Mouse (Mus musculus) lung, postnatal 4 days (tissue): ENCODE measurements at regions not wholly inside any gene's neighbourhood (a gene's known extent, or its start where the extent isn't known, plus 50 kb on each side); places are given as distances from the start of the nearest gene placed in this dataset.
"Not testable (repeated sequence)": the region's sequence is repeated elsewhere in the genome, so short reads cannot be mapped to it uniquely, and the experiment has no call there.

Experiments used
- DNase-seq, 2 experiments: peaks; one replicate each; pipeline ENCODE4 v3.0.0; 2021

DNA sequence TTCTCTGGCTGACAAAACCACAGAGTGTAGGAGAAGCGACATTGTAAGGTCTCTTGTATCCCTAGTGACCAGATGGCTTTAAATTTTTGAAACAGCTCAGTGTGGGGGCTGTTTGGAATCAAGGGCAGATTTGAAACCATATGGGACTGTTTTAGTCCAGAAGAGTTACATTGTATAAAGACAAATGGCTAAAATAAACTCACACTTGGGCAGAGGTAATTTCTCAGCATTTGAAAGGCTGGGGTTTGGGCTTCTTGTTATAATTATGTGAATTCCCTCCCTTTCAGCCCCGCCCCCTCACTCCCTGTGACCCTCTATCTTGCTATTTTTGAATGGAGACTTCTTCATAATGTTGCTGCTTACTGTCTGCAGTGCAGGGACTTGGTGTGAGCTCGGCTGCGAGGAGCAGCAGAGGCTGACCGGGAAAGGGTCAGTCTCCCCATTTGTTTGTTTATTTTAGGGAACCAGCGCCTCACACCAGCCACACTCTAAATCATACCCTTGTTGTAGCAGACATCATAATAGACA lies 344.0 kb upstream of the Nova1 start:
- no peak for DNase-seq

GRCm38 (mm10) chr12:47160626-47161025 lies 341.9 kb upstream of the Nova1 start:
- no peak for DNase-seq

GRCm38 (mm10) chr12:47155916-47156315 lies 337.2 kb upstream of the Nova1 start:
- not testable (repeated sequence) for DNase-seq

DNA sequence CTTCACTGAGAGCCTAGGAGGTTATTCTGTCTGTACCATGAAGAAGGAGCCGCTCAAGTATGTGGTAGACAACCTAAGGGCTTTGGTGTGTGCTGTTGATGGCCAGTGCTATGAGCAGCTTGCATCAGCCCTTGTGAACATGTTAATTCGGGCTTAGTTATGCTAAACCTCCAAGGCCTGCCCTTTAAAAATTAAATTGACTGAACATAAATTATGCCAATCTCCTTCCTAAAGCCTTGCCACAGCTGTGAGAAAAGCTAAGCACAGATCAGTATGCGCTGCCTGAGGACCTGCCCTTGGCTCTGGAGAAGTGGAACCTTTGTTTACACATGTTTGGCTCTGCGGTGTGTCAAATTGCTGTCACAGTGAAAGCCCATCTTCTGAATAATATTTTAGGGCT lies 321.9 kb upstream of the Nova1 start:
- no peak for DNase-seq

DNA sequence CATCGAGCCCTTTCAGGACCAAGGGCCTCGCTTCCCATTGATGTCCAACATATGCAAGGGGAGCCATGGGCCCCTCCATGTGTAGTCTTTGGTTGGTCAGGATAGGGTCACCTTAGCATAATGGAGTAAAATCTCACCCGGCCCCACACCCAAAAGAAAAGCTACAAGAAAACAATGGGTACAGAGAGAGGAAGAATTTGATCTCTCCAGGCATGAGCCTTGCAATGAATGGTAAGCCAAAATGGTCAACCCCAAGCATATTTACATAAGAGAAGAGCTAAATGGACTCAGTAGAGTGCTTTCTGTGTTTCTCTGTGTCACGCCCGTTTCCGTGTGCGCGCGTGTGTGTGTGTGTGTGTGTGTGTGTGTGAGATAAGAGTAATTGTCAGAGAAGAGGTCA lies 311.1 kb upstream of the Nova1 start:
- no peak for DNase-seq

DNA sequence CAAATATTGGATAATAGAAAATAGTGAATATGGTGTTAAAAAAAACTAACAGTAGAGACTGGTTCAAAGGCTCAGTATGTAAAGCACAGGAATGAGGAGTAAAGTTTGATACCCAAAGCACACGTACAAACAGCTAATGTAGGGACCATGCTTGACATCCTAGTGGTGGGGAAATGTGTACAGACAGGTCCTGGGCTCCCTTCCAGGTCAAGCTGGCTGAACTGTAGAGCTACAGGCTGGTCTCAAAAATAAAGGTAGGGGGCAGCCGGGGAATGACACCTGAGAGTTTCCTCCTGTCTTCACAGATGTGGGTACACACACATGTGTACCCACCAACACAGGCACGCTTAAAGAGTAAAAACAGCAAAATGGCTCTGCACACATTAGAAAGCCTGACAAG lies 309.9 kb upstream of the Nova1 start:
- no peak for DNase-seq

GRCm38 (mm10) chr12:47121426-47121825 lies 302.7 kb upstream of the Nova1 start:
- DNase-seq: no peak

- DNase-seq: no peak
Observed at GRCm38 (mm10) chr12:47117504-47117903, 298.8 kb upstream of the Nova1 start.

DNA sequence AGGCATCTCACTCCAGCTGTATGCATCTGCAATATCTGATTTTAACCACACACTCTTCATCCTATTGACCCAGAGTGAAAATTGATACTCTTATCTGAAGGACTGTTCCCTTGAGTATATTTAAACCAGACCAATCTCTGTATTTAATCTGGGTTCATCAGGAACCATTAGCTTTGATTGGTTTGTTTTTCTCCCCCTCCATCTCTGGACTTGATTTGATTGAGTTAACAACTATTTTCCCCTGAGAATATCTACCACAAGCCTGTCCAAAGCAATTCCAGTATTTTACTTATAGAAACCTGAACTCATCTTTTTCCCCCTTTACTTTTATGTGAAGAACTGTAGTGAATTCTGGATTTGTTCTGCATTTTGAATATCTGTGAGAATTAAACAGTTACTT lies 270.5 kb upstream of the Nova1 start:
- no peak for DNase-seq

DNA sequence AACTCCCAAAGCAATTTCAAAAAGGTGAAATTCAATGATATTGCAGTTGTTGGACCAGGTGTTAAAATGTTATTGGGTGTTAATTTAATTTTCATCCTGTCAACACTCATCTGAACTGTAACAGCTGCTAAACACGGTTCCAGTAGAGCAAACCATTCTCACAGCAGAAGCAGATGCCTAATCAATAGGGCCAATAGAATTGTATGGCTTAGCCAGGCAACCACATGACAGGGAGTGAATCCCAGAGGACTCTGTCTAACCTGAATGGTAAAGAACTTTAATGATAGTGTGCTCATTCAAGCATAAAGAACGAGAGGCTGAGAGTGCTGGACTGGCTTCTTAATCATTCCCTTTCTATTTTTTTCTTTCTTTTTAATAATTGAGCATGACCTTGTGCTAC lies 256.2 kb upstream of the Nova1 start:
- no peak for DNase-seq

GRCm38 (mm10) chr12:47052474-47052873 lies 233.7 kb upstream of the Nova1 start:
- no peak for DNase-seq

GRCm38 (mm10) chr12:47020810-47021348 lies 202.2 kb upstream of the Nova1 start:
- DNase-seq: no peak

GRCm38 (mm10) chr12:46992343-46992742 lies 173.6 kb upstream of the Nova1 start:
- DNase-seq: no peak

- DNase-seq: no peak
Observed at GRCm38 (mm10) chr12:46988972-46989371, 170.2 kb upstream of the Nova1 start.

GRCm38 (mm10) chr12:46950223-46950779 lies 131.6 kb upstream of the Nova1 start:
- DNase-seq: no peak

- no peak for DNase-seq
Observed at GRCm38 (mm10) chr12:46945707-46946106, 127.0 kb upstream of the Nova1 start.

- no peak for DNase-seq
Observed at GRCm38 (mm10) chr12:46931086-46931485, 112.4 kb upstream of the Nova1 start.

- DNase-seq: no peak
Observed at GRCm38 (mm10) chr12:46917286-46917685, 98.6 kb upstream of the Nova1 start.

- no peak for DNase-seq
Observed at GRCm38 (mm10) chr12:46878164-46878563, 59.4 kb upstream of the Nova1 start.

DNA sequence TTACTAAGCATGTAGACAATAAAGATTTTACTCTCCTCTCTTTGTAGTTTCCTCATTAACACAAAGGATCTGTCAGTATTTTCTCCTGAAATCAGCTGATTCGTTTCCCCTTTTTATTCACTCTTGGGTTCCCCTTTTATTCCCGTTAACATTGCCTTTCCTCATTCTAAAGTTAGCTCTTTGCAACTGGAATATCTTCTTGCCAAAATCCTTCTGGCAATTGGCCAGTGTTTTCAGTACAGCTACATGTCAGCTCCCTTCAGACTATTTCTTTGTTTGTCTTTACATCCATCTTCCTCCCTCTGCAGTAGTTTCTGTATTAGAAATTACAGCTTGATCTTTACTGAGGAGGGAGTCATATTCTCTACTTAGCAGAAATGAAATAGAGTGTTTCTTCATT lies 51.4 kb upstream of the Nova1 start:
- no peak for DNase-seq
